Mouse (Mus musculus) A20 (cell line): ENCODE data around the gene Obp2b.
"Not testable (repeated sequence)": the region's sequence is repeated elsewhere in the genome, so short reads cannot be mapped to it uniquely, and the experiment has no call there.

Experiments used
- DNase-seq: peaks from one replicate; pipeline ENCODE4 v3.0.0-alpha.2; 2011; ENCODE audit warnings: low read depth, low spot score

Obp2b gene

GRCm38 (mm10) chr2:25736709-25737108, at the start of gene Obp2b:
TSS of gene Obp2b (plus strand) at chr2:25737009.
- DNase-seq = not testable (repeated sequence)

DNA sequence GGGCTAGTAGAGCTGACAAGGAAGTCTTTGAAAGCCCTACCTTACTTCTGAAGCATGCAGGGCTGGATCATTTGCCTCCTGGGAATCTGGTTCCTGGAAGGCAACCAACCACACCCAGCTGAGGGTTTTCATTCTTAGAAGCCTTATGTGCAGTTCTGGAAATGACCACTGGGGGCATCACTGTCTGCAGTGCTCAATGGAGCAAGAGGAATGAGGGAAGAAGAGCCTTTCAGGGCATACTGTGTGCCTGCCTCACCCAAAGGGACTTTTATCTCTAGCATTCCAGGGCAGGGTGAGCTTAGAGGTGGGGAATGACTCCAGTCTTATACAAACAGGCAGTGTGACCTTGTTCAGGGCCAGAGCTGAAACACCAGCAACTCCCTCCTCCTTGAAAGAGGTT, 42.2 kb upstream of the Obp2b start:
- DNase-seq = peak; percentile 63

DNA sequence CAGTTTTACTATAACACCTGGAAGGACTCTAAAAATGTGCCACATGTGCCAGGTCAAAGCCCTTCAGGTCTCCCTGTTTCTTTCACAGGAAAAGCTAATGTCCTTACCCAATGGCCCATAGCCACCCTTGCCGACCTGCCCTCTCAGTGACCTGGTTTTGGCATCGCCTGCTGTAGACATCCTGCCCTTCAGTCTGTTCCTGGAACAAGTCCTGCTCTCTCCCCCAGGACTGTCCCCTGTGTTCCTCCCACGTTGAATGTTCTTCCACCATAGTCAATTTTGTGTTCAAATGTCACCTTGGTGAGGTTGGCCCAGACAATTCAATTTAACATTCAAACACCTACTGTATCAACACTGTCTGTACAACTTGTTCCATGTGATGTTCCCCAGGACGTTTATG, 39.9 kb upstream of the Obp2b start:
- DNase-seq = no peak

- no peak for DNase-seq
Observed at GRCm38 (mm10) chr2:25698696-25699095, 38.1 kb upstream of the Obp2b start.

GRCm38 (mm10) chr2:25699743-25700142, 37.1 kb upstream of the Obp2b start, which contains the start of gene Obp2a:
TSS of gene Obp2a (plus strand) at chr2:25700043.
- DNase-seq = not testable (repeated sequence)

DNA sequence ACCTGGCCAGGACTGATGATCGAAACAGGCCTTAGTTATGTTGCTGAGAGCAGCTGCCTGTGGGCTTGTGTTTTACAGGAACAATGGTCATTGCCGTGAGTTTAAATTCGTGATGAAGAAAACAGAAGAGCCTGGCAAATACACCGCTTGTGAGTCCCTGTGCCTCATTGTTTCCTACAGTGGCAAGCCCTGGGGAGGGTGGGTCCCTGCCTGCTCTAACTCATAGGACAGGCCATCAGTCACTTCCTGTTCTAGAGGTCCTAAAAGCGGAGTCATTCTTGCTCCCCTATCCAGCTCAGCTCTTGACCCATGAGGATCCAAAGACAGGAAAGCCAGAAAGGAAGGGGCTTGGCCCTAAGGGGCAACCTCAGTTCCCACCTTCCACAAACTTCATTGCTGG, 35.8 kb upstream of the Obp2b start:
- no peak for DNase-seq

GRCm38 (mm10) chr2:25703706-25704105, 33.1 kb upstream of the Obp2b start:
- DNase-seq = no peak

GRCm38 (mm10) chr2:25706643-25707481, 29.9 kb upstream of the Obp2b start, which contains the start of gene Bmyc:
TSS of gene Bmyc (plus strand) at chr2:25706739.
- peak; percentile 93 for DNase-seq

DNA sequence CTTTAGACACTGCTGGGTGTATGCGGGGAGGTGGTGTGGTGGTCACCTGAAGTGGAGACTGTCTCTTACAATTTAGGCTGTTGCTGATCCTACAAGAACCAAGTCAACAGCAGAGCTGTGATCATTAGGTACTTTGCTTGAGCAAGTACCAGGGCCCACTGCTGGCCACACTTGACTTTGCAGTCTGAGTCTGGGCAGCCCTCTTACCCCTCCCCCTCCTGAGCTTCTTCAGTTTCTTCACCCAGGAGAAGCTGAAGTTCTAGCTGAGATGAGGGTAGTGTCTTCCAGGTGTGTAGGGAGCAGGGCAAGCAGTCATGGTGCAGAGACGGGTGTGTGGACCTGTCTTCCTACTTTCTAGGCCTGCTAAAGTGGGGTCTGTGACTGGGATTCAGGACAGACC, 28.7 kb upstream of the Obp2b start:
- peak; percentile 86 for DNase-seq

GRCm38 (mm10) chr2:25709056-25709455, 27.8 kb upstream of the Obp2b start:
- not testable (repeated sequence) for DNase-seq

DNA sequence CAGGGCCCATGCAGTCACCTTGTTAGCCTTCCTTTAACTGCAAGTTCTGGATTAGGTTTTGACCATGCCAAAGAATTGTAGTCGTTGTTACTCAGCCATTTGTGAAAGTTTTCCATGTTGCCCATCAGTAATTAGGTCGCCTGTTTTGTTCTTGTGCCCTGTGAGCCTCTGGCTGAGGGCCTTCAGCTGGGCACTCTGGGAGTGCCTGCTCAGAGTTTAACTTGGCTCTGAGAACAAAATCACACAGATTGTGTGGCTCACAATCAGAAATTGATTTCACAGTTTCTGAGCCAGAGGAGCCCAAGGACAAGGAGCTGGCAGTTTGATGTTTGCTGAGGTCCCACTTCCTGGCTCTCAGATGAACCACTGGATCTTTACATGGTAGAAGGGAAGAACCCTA, 27.0 kb upstream of the Obp2b start:
- not testable (repeated sequence) for DNase-seq

DNA sequence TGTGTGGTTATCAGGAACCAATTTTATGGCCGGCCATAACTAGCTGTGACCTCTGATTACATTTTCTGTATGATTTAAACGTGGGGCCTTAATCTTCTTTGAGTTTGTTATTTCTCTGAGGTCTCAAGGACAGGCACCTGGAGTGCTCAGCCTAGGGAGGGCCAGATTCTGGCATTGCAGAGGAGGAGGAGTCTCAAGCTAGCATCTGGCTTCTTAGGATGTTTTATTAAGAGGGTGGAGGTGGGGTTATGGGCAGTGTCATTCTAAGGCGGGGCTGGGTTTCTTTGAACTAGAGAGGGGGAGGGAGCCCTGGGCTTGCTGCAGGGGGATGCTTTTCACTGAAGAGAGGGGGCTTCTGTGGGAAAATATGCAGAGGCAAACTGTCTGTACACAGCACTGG, 25.2 kb upstream of the Obp2b start:
- not testable (repeated sequence) for DNase-seq

GRCm38 (mm10) chr2:25717222-25717621, 19.6 kb upstream of the Obp2b start:
- DNase-seq = no peak

- DNase-seq = no peak
Observed at GRCm38 (mm10) chr2:25733199-25733930, 3.4 kb upstream of the Obp2b start.

GRCm38 (mm10) chr2:25741671-25742070, 4.9 kb downstream of the Obp2b start:
- no peak for DNase-seq

DNA sequence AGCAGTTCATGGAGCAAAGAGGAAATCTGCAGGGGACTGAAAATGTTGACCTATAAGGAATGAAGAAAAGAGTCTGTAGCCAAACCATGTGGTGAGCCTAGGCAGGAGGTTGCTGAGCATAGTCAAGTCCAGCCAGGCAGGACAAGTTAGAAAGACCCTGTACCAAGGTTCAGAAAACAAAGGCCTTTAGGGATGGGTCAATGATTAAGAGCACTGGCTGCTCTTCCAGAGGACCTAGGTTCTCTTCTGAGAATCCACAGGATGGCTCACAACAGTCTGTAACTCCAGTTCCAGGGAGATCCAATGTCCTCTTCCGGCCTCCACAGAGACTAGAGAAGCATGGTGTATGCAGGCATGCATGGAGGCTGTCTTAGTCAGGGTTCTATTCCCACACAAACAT, 17.4 kb downstream of the Obp2b start:
- no peak for DNase-seq

- DNase-seq = no peak
Observed at GRCm38 (mm10) chr2:25758064-25758625, 21.3 kb downstream of the Obp2b start.

DNA sequence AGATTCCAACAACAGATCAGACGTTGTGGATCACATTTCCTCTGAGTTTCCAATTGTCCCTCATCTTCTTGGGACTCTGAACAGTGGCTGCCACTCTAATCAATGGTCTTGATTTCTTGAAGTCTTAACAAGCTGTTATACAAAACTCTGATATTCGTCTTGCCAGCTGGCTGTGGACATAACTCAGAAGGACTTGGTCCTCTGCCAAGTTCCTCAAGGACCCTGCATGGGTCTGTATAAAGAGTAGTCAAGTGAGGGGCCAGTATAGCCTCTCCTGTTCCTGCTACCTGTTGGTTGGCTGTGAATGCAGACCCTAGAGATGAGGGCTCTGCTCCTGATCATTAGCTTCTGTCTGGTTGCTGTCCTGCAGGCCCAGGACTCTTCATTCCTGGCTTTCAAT, 28.5 kb downstream of the Obp2b start, which contains the start of gene Lcn3:
Gene Lcn3 (plus strand): TSS at position 301 of the 400 bp plus-strand sequence.
- DNase-seq = no peak

GRCm38 (mm10) chr2:25767764-25768163, 31.0 kb downstream of the Obp2b start:
- no peak for DNase-seq

DNA sequence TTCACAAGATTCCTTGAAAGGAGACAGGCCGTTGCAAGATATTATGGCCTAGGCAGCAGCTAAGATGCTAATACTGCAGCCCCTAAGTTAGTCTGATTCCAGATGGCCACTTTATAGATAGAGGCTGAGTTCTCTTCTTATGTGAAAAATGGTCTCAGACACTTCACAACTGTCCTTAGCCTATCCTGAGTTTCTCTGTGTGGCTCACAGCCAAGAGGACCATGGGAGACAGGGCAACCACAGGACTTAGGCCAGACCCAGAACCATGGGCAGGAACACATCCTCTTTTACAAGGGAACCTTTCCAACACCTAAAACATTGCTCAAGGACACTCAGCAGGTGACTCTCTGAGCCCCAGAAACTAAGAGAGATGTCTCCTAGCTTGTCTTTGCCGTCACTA, 36.7 kb downstream of the Obp2b start:
- no peak for DNase-seq

GRCm38 (mm10) chr2:25774640-25775039, 37.8 kb downstream of the Obp2b start:
- peak; percentile 58 for DNase-seq

DNA sequence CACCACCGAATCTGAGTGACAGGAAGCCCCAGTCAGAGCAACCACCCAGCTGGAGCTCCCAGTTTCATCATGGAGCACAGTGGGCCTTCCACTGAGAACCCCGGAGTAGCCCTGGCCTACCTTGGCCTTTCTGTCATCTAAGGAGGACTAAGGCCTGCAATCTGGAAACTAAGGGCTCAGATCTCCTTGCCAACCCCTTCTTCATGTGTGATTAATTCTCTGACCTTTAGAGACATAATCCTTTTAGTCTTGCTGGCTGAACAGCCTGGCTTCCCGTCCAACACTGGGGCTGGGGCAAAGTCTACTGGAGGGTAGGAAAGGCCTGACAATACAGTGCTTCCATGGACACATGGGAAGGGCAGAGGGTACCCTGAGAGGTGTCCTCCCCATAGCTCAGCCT, 39.2 kb downstream of the Obp2b start:
- DNase-seq = no peak
